Mouse (Mus musculus): ENCODE measurements around the gene Carnmt1. TPM values are rescaled to one million over a fixed set of nuclear protein-coding genes. Genes with fewer than 3 reads are reported as not detected.

The Carnmt1 gene
- polyA plus RNA-seq, 1 experiment, result 7.8 TPM

DNA sequence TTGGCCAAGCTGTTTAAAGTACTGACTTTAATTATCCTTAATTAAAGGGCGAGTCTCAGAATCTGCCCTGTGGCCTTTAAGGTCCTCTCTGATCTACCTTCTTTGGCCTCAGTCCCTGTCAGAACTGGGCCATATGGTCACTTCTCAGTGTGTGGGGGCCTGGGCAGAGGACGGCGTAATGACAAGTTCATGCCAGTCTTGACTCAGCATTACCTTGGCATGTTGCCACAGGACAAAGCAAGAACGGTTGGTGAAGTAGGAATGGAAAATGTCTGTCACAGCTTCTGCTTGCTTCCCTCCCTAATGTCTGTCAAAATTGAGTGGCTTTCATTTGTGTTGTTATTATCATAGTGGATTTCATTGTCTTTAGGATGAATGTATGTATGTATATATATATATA is 18.0 kb upstream of the Carnmt1 start:
- no peak for DNase-seq (ENCODE audit: extremely low spot score in 1 of 2, low spot score in 1 of 2)

DNA sequence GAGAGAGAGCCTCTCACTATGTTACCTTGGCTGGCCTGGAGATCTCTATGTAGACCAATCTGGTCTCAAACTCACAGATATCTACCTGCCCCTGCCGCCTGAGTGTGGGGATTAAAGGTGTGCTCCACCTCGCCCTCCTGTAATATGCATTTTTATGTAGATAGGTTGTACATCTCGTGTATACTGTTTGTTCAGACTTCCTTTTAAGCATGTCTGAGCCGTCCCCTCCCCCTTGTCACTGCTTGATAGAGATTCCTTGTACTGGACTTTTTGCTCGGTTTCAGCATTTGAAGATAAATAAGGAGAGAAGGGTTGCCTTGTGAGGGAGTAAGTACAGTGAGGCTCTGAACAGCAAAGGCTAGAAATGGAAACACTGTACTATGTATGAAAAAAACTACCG is 17.5 kb upstream of the Carnmt1 start:
- no peak for DNase-seq (ENCODE audit: extremely low spot score in 1 of 2, low spot score in 1 of 2)

- no peak for DNase-seq (ENCODE audit: extremely low spot score in 1 of 2, low spot score in 1 of 2)
Observed at GRCm38 (mm10) chr19:18654330-18654729, 16.2 kb upstream of the Carnmt1 start.

GRCm38 (mm10) chr19:18654984-18655383 is 15.6 kb upstream of the Carnmt1 start:
- DNase-seq (ENCODE audit: extremely low spot score in 1 of 2, low spot score in 1 of 2), result no peak

DNA sequence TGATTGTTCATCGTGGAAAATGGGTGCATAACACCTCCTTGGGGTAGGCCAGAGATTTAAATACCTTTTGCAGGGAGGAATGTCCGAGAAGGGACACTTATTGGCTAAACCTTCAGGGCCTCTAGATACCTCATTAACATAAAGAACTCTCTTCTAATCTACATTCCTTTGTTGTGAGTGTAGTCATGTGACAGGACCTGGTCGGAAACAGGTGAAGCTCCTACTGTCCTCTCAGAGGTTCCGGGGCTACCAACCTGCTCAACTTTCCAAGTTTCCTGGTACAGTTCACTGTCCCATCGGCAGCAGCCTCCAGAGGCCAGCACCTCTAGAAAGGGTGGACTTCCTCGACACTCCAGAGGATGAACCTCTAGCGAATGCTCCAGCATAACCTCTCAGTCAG is 14.6 kb upstream of the Carnmt1 start:
- DNase-seq (ENCODE audit: extremely low spot score in 1 of 2, low spot score in 1 of 2), result no peak

GRCm38 (mm10) chr19:18658473-18658872 is 12.1 kb upstream of the Carnmt1 start:
- DNase-seq (ENCODE audit: extremely low spot score in 1 of 2, low spot score in 1 of 2), result no peak

DNA sequence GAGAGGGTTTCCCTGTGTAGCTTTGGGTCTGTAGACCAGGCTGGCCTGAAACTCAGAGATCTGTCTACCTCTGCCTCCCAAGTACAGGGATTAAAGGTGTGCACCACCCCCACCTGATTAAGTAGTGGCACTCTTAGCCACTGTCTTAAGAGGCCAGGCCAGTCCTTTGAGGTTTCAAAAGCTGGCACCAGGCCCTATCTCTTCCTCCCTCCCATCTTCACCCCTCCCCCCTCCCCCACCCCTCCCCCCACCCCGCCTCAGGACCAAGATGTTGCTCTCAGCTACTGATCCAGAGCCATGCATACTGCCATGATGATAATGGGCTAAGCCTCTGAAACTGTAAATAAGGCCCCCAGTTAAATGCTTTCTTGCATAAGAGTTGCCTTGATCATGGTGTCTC is 11.2 kb upstream of the Carnmt1 start:
- DNase-seq (ENCODE audit: extremely low spot score in 1 of 2, low spot score in 1 of 2), result no peak

GRCm38 (mm10) chr19:18660466-18660865 is 10.1 kb upstream of the Carnmt1 start:
- DNase-seq (ENCODE audit: extremely low spot score in 1 of 2, low spot score in 1 of 2), result no peak

DNA sequence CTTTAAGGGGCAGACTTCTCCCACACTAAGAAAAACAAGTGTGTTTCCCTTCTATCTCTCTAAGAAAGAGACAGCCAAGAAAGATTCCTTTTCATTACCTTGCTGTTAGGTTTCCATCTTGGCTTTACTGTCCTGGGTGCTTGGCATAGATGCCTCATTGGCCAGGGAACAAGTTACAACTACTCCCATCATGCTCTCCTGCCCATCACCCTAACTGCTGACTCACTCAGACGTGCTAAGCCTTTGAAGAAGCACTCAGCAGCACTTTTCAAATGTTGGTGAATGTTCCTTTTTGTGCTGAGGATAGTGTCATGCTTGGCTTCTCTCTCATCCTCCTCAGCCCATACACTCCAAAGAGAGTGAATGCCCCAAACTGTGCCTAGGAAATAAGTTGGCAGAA is 8.9 kb upstream of the Carnmt1 start:
- no peak for DNase-seq (ENCODE audit: extremely low spot score in 1 of 2, low spot score in 1 of 2)

DNA sequence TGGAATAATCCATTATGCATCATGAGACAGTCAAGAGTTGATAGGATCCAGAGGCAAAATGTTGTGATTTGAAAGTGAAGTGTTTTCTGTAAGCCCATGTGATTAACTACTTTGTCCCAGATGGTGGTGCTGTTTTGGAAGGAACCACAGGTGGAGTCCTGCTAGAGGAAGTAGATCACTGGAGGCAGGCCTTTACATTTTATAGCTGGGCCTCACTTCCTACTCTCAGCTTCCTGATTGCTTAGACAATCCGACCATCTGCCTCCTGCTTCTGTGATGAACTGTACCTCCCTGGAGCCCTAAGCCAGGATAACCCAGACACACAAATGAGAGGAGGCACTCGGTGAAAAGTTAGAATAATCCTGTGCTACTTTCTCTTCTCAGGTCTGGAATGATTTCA is 6.7 kb upstream of the Carnmt1 start:
- no peak for DNase-seq (ENCODE audit: extremely low spot score in 1 of 2, low spot score in 1 of 2)

DNA sequence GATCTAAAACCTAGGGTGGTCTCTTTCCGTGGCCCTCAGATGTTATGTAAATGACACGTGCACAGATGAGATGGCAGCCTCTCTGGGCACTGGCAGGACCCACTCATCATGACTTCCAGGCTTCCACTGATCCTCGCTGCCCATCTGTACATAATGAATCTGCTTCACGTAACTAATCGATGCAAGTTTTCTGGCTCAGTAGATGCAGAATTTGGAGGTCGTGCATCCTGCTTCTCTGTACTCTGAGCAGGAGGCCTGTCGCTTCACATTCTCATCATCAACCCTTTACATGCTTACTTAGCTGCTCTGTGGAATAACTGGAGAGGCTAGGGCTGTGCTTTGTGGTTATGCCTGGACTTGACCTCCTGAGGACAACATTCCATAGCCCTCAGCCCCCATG is 3.6 kb upstream of the Carnmt1 start:
- no peak for DNase-seq (ENCODE audit: extremely low spot score in 1 of 2, low spot score in 1 of 2)

- no peak for DNase-seq (ENCODE audit: extremely low spot score in 1 of 2, low spot score in 1 of 2)
Observed at GRCm38 (mm10) chr19:18669551-18669950, 1.0 kb upstream of the Carnmt1 start.

GRCm38 (mm10) chr19:18671056-18671741 is 635 bp downstream of the Carnmt1 start:
- peak in 1 of 2 experiments; percentile 48 for DNase-seq (ENCODE audit: extremely low spot score in 1 of 2, low spot score in 1 of 2)

- DNase-seq (ENCODE audit: extremely low spot score in 1 of 2, low spot score in 1 of 2), result no peak
Observed at GRCm38 (mm10) chr19:18672498-18672897, 1.9 kb downstream of the Carnmt1 start.

DNA sequence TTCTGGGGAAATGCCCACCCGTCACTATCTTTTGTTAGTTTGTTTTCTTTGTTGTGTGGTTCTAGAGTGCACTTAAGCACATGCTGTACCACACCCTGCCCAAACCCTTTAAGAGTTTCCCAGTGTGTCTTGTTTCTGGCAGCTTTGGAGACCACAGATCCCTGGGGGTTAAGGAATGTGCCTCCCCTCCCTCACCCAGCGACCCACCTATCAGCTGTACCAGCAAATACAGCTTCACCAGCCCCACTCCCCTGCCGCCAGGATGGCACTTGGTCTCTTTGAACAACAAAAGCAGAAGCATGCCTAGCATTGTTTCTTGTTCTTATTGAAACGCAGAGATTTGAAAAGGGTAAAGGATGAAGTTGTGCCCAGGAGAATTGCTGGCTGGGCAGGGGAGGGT is 2.6 kb downstream of the Carnmt1 start:
- no peak for DNase-seq (ENCODE audit: extremely low spot score in 1 of 2, low spot score in 1 of 2)

DNA sequence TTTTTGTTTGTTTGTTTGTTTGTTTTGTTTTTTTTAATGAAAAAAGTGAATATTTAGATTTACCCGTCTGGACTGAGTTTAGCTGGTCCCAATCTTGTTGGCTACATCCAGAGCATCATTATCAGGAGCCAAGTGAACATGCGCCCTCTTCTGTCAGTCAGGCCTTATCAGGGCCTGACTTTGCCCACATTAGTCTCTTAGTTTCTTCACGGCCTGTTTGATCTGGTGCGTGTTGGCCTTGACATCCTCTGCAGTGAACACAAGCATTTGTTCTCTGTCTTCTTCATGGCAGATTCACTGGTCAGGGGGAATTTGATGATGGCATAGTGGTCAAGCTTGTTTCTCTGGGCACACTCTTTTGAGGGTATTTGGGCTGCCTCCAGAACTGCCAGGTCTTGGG is 11.6 kb downstream of the Carnmt1 start:
- DNase-seq (ENCODE audit: extremely low spot score in 1 of 2, low spot score in 1 of 2), result no peak

- DNase-seq (ENCODE audit: extremely low spot score in 1 of 2, low spot score in 1 of 2), result peak in 1 of 2 experiments; percentile 55
Observed at GRCm38 (mm10) chr19:18687556-18687955, 17.0 kb downstream of the Carnmt1 start.

DNA sequence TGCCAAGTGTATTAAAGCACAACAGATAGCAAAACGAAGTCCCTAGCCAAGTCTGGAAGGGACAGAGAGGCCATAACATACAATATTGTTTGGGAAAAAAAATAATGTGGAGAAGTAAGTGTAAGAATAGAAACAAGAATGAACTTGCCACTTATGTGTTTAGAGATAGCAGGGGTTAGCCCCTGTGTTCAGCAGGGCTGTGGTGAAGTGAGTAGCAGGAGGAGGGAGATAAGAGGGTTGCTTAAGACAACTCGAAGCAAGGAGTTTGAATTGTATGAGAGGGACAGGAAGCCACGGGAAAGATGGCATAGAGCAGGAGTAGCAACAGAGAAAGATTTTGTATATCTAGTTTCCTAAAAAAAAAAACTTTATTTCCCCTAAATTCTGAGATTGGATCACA is 21.6 kb downstream of the Carnmt1 start:
- no peak for DNase-seq (ENCODE audit: extremely low spot score in 1 of 2, low spot score in 1 of 2)

DNA sequence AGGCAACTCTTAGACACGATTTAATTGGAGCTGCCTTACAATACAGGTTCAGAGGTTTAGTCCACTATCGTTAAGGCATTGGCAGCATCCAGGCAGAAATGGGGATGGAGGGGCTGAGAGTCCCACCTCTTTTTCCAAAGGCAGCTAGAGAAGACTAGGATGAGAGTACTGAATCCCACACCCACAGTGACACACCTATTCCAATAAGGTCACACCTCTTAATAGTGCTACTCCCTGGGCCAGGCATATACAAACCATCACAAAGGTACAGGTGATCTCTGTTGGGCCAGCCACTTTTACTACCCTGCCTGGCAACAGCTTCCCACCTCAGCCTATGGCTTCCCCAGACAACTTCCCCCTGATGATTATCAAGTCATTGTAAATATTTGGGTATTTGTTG is 22.2 kb downstream of the Carnmt1 start:
- no peak for DNase-seq (ENCODE audit: extremely low spot score in 1 of 2, low spot score in 1 of 2)

DNA sequence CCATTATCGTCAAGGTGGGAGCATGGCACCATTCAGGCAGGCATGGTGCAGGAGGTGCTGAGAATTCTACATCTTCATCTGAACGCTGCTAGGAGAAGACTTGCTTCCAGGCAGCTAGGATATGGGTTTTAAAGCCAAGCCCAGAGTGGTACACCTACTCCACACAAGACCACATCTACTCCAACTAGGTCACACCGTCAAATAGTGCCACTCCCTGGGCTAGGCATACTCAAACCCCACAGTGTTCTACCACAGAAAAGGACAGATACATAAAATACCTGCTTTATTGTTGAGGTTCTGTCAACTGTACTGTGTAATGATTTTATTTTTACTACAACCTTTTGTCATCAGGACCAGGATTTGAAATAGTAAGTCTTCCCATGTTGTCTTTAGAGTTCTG is 24.6 kb downstream of the Carnmt1 start:
- no peak for DNase-seq (ENCODE audit: extremely low spot score in 1 of 2, low spot score in 1 of 2)

DNA sequence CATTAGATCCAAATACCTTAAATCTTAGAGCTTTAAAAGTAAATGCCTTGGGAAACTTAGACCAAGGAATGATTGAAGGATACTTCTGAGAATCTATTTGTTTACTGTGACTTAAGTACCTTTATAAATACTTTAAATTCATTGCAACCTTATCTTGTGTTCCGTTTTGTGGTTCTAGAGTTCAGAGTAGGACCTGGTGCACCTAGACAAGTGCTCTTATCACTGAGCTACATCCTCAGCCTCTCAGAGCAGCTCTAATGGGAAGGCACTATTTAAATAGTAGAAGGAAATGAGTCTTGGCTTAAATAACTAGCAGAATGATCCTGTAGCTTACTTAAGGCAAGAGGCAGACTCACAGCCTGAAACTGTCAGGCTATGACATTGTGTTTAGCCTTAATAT is 25.0 kb downstream of the Carnmt1 start:
- DNase-seq (ENCODE audit: extremely low spot score in 1 of 2, low spot score in 1 of 2), result no peak

DNA sequence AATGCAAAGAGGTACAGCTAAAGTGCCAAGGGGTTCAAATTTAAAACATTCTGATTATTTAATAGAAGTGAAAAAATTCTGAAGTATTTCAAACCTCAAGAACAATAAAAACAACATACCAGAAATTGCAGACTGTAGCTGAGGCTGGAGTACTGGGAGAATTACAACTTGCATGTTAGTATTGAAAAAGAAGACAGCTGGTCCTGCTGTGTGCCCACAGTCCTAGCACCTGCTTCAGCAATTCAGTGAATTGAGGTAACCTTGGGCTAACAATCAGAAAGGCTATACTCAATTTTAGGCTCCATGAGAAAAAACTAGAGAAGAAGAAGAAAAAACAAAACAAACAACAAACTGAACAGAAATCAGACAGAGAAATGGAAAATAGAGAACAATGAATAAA is 37.5 kb downstream of the Carnmt1 start:
- DNase-seq (ENCODE audit: extremely low spot score in 1 of 2, low spot score in 1 of 2), result no peak

DNA sequence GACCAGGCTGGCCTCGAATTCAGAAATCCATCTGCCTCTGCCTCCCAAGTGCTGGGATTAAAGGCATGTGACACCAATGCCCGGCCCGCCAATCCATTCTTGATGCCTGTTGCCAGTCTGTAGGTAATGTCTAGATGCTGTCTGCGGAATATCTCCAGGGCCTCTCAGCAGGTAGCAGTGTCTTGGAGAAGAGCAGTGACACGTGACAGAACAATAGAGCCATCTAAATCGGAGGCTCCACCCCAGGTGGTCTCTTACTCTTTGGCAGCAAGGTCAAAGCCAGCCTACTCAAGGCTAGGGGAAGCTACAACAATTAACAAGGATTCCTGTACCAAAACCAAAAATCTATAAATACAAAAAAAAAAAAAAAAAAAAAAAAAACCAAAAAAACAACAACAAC is 40.3 kb downstream of the Carnmt1 start:
- DNase-seq (ENCODE audit: extremely low spot score in 1 of 2, low spot score in 1 of 2), result no peak

All from frontal cortex, adult 2 months (tissue).